Mouse (Mus musculus) left cerebral cortex, postnatal 4 days (tissue): ENCODE measurements around the gene Kbtbd8. TPM values are rescaled to one million over a fixed set of nuclear protein-coding genes. Genes with fewer than 3 reads are reported as not detected.

Experiments used
- DNase-seq: peaks from one replicate; pipeline ENCODE4 v3.0.0-alpha.2; 2022
- intact Hi-C: fragments of 180-260 bp; cut with DNase I; formaldehyde crosslinking; loops from one replicate; pipeline ENCODE4 v1.15.1; 2025
- total RNA-seq, 2 experiments: library from RNA; stranded (reverse); gene quantifications; 2 replicates each; pipeline ENCODE4 v1.2.3; 2021

Kbtbd8 gene
- total RNA-seq, result 10 to 100 TPM in 1 of 2 experiments, 1 to 10 TPM in 1; 8.0 to 10.5 TPM

GRCm38 (mm10) chr6:95116946-95117345 lies at the start of gene Kbtbd8:
Kbtbd8 (plus strand) TSS chr6:95117240.
- intact Hi-C loops, result no loop called here
- DNase-seq, result no peak

DNA sequence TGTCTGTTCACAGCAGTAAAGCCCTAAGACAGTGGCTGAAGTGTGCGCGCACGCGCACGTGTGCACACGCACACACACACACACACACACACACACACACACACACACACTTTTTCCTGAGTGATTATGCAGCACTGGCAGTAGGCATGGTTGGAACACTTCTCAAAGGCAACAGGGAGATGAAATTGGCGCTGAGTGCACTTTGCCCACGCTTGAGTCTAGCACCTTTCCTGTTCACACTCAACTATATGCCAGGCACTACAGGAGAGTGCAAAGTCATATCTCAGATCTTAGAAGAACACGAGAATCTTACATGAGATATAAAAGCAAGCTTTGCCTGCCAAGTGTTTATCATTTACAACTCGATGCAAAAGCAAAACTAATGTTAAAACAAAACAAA lies 47.3 kb upstream of the Kbtbd8 start:
- DNase-seq, result no peak
- intact Hi-C loops, result no loop called here

- DNase-seq, result no peak
- intact Hi-C loops, result no loop called here
These were observed 31.8 kb upstream of the Kbtbd8 start for GRCm38 (mm10) chr6:95085276-95085675.

DNA sequence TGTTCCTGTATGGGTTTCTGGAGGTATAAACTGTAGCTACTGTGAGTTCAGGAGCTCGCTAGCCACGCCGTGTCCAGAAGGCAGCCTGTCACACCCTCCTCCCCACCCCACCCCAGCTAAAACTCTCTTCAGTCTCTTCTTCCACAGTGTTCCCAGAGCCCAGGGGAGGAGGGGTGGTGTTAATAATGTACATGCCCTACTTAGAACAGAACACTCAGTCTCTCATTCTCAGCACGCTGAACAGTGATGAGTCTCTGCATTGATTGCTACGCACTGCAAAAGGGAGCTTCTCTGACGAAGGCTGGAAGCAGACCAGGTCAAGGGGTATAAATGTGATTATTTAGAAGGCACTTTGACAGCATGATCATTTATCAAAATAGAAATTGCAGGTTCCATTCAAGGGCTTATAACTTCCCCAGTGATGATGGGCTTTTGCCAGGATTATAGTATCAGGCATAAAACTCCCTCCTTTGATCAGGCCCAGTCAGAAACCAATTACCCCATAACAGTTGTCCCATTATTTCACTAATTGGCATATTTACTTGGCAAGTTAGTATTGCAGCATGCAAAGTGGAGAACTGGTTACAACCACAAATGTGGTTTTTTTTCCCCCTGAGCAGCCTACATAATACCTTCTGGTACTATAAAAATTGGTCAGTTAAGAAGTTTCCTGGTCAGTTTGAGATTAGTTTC lies 29.7 kb upstream of the Kbtbd8 start:
- intact Hi-C loops, result no loop called here
- no peak for DNase-seq

- intact Hi-C loops, result no loop called here
- DNase-seq, result peak; percentile 22
These were observed 29.0 kb upstream of the Kbtbd8 start for GRCm38 (mm10) chr6:95088075-95088474.

DNA sequence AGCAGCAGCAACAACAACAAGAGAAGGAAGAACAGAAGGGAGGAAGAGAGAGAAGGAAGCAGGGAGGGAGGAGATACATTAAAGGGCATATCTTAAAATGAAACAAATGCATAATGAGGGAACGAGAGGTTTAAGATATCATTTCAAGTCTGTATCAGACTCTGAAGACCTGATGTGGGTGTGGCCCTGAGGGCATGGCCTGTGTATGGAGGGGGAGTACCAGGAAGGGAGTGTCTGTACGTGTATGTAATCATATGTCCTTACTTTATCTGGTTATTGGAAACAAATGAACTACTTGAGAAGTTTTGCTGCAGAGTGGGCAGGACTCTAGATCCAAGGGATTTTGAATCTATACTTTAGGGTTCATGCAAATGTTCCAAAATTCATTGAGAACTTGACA lies 22.3 kb upstream of the Kbtbd8 start:
- intact Hi-C loops, result loop anchor here (10.0 kb wide), 1 partner anchor 1930 kb away; no protein-coding TSS in a partner anchor
- no peak for DNase-seq

DNA sequence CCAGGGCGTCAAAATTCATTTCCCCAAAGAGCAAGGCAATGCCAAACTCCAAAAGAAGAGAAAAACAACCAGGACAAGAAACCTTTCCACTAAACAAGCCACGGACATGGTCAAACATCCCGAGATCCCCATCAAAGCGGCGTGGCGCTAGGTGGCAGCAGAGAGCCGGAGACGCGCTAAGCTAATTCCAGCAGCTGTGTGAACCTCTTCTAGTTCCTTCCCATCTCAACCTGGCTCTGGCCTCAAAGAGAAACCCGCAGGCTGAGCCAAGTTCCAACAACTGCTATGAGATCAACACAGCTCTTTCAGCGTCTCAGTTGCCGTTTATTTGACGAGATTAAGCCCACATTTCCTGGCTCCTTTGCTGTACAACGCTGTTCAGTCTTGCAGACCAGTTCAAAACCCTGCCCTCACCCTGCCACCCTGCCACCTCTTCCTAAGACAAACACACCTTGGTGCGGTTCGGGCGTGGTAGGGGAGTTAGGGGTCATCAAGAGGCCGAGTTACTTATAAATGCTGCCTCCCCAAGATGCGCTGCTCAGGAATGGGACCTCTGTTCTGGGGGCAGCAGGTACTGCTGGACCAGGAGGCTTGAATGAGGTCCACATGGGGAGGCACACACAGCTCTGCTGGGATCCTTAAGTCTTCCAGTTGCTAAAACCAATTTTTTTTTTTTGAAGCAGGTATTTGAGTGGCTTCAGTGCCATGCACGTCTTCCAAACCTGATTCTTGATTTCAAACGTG lies 18.5 kb upstream of the Kbtbd8 start:
- peak; percentile 85 for DNase-seq
- intact Hi-C loops, result loop anchor here (10.0 kb wide), 1 partner anchor 1926 kb away; no protein-coding TSS in a partner anchor

DNA sequence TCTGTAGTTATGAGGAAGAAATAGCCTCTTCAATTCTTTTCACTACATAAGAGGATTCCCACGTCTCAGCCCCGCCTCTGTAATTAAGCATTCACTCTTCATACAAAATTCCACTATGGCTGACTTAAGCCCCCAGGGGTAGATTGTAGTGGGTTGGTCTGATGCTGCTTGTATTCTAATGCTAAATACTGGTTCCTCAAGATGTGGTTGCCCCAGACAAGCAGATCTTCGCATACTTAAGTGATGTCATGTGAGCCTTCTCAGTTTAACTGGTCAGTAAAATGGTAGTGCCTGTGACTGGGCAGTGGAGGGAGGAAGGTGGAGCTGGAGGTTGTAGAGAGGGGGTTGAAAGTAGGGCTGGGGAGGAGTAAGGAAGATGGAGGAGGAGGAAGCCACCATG lies 13.3 kb upstream of the Kbtbd8 start:
- no peak for DNase-seq
- intact Hi-C loops, result loop anchor here (10.0 kb wide), 1 partner anchor 101 kb away; no protein-coding TSS in a partner anchor

DNA sequence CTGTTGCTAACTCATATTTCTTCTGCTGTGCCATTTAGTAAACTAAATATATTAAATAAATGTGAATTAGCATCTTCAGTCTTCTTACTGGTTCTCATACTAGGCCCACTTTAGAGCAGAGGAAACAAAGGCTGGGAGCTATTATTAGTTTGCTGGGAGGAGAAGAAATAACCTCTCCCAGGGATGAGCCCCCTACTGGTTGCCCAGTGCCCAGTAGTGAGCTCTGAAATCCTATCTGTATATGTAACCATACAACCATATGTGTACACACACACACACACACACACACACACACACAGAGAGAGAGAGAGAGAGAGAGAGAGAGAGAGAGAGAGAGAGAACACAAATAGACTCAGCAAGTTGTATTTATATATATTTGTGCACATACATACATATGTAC lies 8.6 kb upstream of the Kbtbd8 start:
- intact Hi-C loops, result loop anchor here (10.0 kb wide), 1 partner anchor 96 kb away; no protein-coding TSS in a partner anchor
- DNase-seq, result no peak

DNA sequence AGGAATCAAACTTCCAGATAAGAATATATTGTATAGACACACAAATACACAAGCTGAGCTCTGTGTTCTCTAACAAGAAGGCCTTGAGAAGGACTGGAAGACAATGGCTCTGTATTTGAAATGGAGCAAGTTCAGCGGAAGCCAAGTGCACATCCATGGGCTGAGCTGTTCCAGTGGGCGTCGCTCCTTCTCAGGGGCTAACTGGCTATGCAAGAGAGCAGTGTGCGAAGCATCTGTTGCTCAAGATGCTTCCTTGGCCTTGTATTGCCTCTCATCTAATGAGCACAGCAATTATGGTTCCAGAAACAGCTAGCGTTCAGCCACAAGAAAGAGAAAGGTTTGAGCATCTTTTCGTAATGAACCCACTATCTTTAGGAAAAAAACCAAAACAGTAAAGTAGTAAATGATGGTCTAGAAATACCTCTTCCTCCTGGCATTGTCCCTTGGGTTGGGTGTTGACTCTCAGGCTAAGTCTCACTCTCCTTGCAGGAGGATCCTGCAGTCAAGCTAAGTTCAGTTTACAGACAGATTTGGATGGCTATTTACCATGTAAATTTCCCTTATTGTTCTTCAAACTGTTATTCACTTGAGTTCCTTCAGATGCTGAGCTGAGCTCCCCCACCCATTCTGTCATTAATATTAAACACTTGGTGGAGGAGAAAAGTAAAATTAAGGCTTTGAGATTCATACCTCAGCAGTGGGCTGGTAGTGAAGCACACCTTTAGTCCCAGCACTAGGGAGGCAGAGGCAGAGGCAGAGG lies 7.2 kb upstream of the Kbtbd8 start:
- no peak for DNase-seq
- intact Hi-C loops, result loop anchor here (10.0 kb wide), 1 partner anchor 95 kb away; no protein-coding TSS in a partner anchor

GRCm38 (mm10) chr6:95112015-95112414 lies 5.0 kb upstream of the Kbtbd8 start:
- intact Hi-C loops, result no loop called here
- DNase-seq, result no peak

DNA sequence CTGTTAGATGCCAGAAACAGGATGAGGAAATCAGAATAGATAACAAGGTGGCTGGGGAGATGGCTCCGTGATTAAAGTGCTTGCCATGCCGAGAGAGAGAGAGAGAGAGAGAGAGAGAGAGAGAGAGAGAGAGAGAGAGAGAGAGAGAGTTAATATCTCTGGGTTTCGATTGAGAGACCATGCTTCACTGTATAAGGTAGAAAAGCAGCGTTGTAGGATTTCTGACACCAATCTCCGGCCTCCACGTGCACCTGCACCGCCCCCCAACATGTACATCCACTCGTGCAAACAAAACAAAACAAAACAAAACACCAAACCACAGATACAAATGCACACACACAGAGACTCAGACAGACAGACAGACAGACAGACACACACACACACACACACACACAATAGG lies 527 bp upstream of the Kbtbd8 start:
- intact Hi-C loops, result no loop called here
- no peak for DNase-seq

- peak; percentile 96 for DNase-seq
- intact Hi-C loops, result no loop called here
These were observed 838 bp downstream of the Kbtbd8 start for GRCm38 (mm10) chr6:95117614-95118541.

DNA sequence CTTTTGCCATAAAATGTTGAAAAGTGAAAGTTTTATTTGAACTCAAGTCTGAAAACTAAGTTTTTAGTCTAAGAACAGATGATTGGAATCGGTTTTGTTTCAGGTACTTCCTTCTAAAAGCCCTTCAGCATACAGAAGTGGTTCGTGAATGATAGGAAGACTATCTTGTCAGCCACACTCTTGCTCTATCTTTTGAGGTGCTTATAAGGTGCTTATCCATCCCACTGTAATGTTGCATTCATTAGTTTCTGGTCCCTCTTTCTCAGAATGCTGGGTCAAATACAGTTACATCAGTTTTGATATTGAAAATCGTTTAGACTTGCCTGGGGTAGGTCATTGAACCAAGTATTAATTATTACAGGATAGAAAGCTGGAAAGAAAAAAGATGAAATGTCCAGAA lies 2.3 kb downstream of the Kbtbd8 start:
- no peak for DNase-seq

DNA sequence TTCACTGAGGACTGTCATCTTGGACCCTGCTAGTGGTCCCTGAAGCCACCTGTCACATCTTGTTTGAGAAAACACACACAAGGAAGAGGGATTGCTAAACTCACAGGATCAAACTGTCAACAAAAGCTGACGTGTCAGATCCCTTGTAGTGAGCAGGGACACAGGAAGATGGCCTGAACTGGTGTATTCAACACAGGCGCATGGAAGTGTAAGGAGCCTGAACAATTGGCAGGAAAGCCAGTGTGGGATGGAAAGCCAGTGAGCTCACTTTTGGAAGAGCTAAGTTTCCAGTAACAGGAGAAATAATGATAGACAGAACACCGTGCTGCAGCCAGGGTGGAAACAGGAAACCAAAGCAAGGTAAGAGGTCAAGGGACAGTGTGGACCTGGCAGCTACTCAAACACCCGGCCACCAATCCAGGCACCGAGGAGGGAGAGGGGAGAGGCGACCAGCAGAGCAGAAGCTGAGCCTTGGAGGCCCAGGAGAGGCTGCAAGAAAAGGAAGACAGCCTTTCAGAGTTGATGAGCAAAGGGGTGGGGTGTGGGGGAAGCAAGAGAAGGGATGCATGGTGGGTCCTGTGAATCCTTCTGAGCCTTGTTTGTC lies 33.0 kb downstream of the Kbtbd8 start:
- DNase-seq, result no peak
- intact Hi-C loops, result no loop called here

More for the DNA sequence above, 2.3 kb downstream of the Kbtbd8 start:
- intact Hi-C loops, result no loop called here

- intact Hi-C loops, result no loop called here
- no peak for DNase-seq
These were observed 33.8 kb downstream of the Kbtbd8 start for GRCm38 (mm10) chr6:95150885-95151284.

GRCm38 (mm10) chr6:95151563-95151962 lies 34.5 kb downstream of the Kbtbd8 start:
- intact Hi-C loops, result no loop called here
- no peak for DNase-seq

DNA sequence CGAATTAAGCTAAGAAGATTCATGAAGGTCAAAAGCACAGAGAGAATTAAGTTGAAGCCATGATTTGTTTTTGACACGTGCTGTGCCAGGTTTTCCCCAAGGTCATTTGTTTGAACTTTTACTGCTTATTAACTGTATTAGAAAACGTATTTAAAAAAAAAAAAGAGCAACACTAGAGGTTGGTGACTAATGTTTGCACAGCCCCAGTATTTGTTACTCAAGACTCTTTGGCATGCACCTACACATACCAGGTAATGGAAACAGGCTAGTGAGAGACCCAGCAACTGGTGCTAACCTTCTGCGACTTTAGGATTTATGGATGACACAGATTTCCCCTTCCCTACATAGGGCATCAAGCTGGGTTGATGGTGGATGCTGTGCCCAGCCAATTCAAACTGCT lies 46.9 kb downstream of the Kbtbd8 start:
- intact Hi-C loops, result no loop called here
- DNase-seq, result no peak

- intact Hi-C loops, result no loop called here
- no peak for DNase-seq
These were observed 48.6 kb downstream of the Kbtbd8 start for GRCm38 (mm10) chr6:95165630-95166029.
